Mouse (Mus musculus) lung, postnatal 0 days (tissue): ENCODE results near the gene Adprh.

ENCODE experiments used
- CTCF ChIP-seq: IDR thresholded peaks from 2 replicates; pipeline ENCODE4 v1.5.1; 2016; ENCODE audit warnings: antibody characterized with exemption, mild to moderate bottlenecking
- EP300 ChIP-seq: IDR thresholded peaks from 2 replicates; pipeline ENCODE4 v1.6.1; 2016; ENCODE audit warnings: antibody characterized with exemption, mild to moderate bottlenecking, control low read depth

- TF ChIP-seq CTCF (no peak), EP300 (no peak)
Measured at GRCm38 (mm10) chr16:38463305-38463704, 10.8 kb upstream of the Adprh start.
